Mouse (Mus musculus) heart, adult 2 months (tissue): ENCODE data around the gene Mapre1. TPM values are rescaled to one million over a fixed set of nuclear protein-coding genes. Genes with fewer than 3 reads are reported as not detected.
"Not testable (repeated sequence)": the region's sequence is repeated elsewhere in the genome, so short reads cannot be mapped to it uniquely, and the experiment has no call there.

Experiments
- DNase-seq, 2 experiments: peaks; one replicate each; pipeline ENCODE4 v3.0.0; 2021
- H3K27ac ChIP-seq: fragments of 200-600 bp; 2 replicates; pipeline ENCODE4 v1.8.1; 2022
- H3K27me3 ChIP-seq: fragments of 200-500 bp; 2 replicates; pipeline ENCODE4 v1.6.1; 2012; ENCODE audit warnings: mild to moderate bottlenecking, low read length, inconsistent platforms, mixed read lengths; ENCODE audit not compliant: control insufficient read depth, insufficient read depth
- H3K36me3 ChIP-seq: fragments of 200-500 bp; 2 replicates; pipeline ENCODE4 v1.6.1; 2012; ENCODE audit warnings: low read length, inconsistent platforms; ENCODE audit not compliant: control insufficient read depth, insufficient read depth
- H3K4me1 ChIP-seq: fragments of 200-500 bp; 2 replicates; pipeline ENCODE4 v1.6.1; 2011; ENCODE audit warnings: low read length; ENCODE audit not compliant: control insufficient read depth, insufficient read depth
- H3K4me3 ChIP-seq: fragments of 200-600 bp; 2 replicates; pipeline ENCODE4 v1.8.1; 2022
- H3K79me2 ChIP-seq: fragments of 200-500 bp; replicated peaks from 2 replicates; pipeline ENCODE4 v1.6.1; 2012; ENCODE audit warnings: mild to moderate bottlenecking, inconsistent platforms, low read length, moderate library complexity, mixed read lengths; ENCODE audit not compliant: control insufficient read depth, insufficient read depth
- H3K9ac ChIP-seq: fragments of 200-500 bp; 2 replicates; pipeline ENCODE4 v1.6.1; 2012; ENCODE audit warnings: low read depth, mild to moderate bottlenecking, control low read depth, inconsistent platforms, low read length, mixed read lengths
- CTCF ChIP-seq: fragments of 200-600 bp; IDR thresholded peaks from 2 replicates; pipeline ENCODE4 v1.8.1; 2022; ENCODE audit warnings: antibody characterized with exemption, mild to moderate bottlenecking, moderate library complexity
- EP300 ChIP-seq: fragments of 200-500 bp; IDR thresholded peaks from 2 replicates; pipeline ENCODE4 v1.6.1; 2011; ENCODE audit warnings: low read depth, low read length, control low read depth; ENCODE audit not compliant: insufficient read depth
- POLR2A ChIP-seq: fragments of 200-500 bp; IDR thresholded peaks from 2 replicates; pipeline ENCODE4 v1.6.1; 2011; ENCODE audit warnings: mild to moderate bottlenecking, low read depth, low read length, control low read depth; ENCODE audit not compliant: insufficient read depth
- WGBS: fragments of 180-500 bp; shearing (Covaris S2); methylation state at CpG from one replicate; pipeline ENCODE4 v1.1.7; 2018; 5-methylcytosine and 5-hydroxymethylcytosine counted together
- intact Hi-C: fragments of 180-260 bp; cut with DNase I; formaldehyde crosslinking; loops from one replicate; pipeline ENCODE4 v1.15.1; 2025
- polyA plus RNA-seq: library from polyadenylated mRNA; depleted of rRNA; stranded (reverse); fragments of >200 nt; gene quantifications from 2 replicates; pipeline ENCODE4 v1.2.3, GENCODE M21; 2012
- total RNA-seq, 2 experiments: library from RNA; stranded (reverse); gene quantifications; 2 replicates each; pipeline ENCODE4 v1.2.3; 2021

The Mapre1 gene
- total and polyA plus RNA-seq, 3 experiments, result 7.0 to 50.4 (median 49.6) TPM

DNA sequence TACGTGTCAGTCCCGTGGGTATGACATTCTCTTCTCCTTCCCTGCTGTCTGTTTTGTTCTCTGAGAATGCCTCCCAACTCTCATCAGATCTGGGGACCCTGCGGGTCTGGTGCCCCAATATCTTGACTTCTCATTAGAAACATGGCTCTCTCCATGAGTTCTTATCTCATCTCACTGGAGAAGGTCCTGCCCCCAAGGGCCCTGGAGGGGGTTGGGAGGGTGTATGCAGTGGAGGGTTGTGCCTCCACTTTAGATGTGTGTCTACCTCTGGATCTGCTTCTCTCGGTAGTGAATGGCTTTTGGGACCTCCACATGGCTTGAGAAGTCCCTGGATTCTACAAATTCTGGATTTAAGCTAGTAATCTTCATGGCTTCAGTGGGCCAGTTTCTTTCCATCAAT lies 40.1 kb downstream of the Mapre1 start:
- H3K4me3 ChIP-seq, result no peak overlapping the region
- H3K9ac ChIP-seq, result no peak overlapping the region
- no peaks in the 10 kb centered on the region for H3K79me2 ChIP-seq
- no peaks in the 10 kb centered on the region for H3K36me3 ChIP-seq
- DNase-seq, result no peak
- intact Hi-C loops, result no loop called here
- no peak overlapping the region for H3K27ac ChIP-seq
- no peak for TF ChIP-seq POLR2A
- TF ChIP-seq EP300, result no peak
- no peak for TF ChIP-seq CTCF
- WGBS, result 75% methylated on average over 4 of the region's 4 CpGs
- H3K27me3 ChIP-seq, result no peaks in the 10 kb centered on the region
- peaks cover 3% of the 10 kb centered on the region; the same call in 1 of the 2 replicates for H3K4me1 ChIP-seq

DNA sequence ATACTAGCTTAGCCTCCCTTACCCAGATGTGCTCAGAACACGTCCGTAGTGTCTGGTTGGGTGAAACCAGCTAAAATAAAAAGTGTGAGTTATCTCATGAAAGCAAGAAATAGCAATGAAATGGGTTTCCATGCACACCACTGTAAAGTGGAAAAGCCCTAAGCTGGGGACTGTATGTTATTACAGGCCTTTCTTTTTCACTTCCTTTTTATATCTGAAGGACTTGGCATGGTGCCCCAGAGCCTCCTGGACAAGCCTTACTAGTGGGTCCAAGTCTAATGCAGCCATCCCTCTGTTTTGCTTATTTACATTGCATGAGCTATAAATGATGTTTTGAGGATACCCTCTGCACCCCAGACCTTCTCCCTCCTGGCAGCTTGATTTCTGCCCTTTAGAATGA lies 43.6 kb downstream of the Mapre1 start:
- no peaks in the 10 kb centered on the region for H3K4me1 ChIP-seq
- no peak overlapping the region for H3K4me3 ChIP-seq
- H3K79me2 ChIP-seq, result no peaks in the 10 kb centered on the region
- TF ChIP-seq POLR2A, result no peak
- TF ChIP-seq CTCF, result no peak
- no peak for TF ChIP-seq EP300
- H3K27me3 ChIP-seq, result no peaks in the 10 kb centered on the region
- H3K36me3 ChIP-seq, result no peaks in the 10 kb centered on the region
- intact Hi-C loops, result no loop called here
- no peak overlapping the region for H3K9ac ChIP-seq
- no peak overlapping the region for H3K27ac ChIP-seq
- DNase-seq, result peak in 1 of 2 experiments; percentile 19
- 61% methylated on average over 2 of the region's 2 CpGs for WGBS

DNA sequence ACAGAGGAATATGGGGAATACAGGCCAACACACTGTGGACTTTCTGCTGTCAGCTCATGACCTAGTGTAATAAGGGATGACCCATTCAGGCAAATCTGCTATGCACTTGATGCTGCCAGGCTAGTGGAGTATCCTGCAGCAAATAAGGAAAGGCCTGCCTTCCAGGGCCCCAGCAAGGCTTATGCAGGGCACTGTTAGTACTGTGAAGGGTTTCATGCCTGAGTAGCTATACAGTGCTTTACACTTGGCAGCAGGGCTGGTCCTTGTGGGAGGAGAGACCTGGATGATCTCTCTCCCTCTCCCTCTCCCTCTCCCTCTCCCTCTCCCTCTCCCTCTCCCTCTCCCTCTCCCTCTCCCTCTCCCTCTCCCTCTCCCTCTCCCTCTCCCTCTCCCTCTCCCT lies 52.3 kb downstream of the Mapre1 start:
- TF ChIP-seq POLR2A (no peak), CTCF (no peak), EP300 (no peak)
- intact Hi-C loops, result no loop called here
- Histone ChIP-seq H3K27me3 (no peaks in the 10 kb centered on the region), H3K36me3 (no peaks in the 10 kb centered on the region), H3K4me3 (no peak overlapping the region), H3K79me2 (no peaks in the 10 kb centered on the region), H3K4me1 (no peaks in the 10 kb centered on the region), H3K27ac (no peak overlapping the region), H3K9ac (no peak overlapping the region)
- no peak for DNase-seq

DNA sequence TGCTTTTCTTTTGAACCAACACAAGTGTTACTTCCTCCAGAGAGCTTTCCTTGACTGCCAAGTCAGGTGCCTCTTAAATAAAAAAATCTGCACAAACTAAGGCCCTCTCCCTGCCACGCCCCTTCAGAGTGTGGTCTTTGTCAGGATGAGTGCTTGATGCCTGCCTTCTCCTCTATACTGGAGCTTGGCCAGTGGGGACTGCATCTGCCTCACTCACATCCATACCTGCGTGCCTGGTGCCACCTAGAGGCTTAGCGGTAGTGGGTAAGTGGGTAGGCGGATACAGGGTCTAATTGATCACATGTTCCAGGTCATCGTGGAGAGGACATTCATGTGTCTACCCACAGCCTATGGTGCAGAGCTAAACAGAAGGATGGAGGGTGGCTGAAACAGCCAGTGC lies 54.0 kb downstream of the Mapre1 start:
- peak in 1 of 2 experiments; percentile 11 for DNase-seq
- Histone ChIP-seq H3K9ac (no peak overlapping the region), H3K79me2 (no peaks in the 10 kb centered on the region), H3K27ac (no peak overlapping the region), H3K27me3 (no peaks in the 10 kb centered on the region), H3K36me3 (no peaks in the 10 kb centered on the region), H3K4me1 (no peaks in the 10 kb centered on the region), H3K4me3 (no peak overlapping the region)
- intact Hi-C loops, result loop anchor here (5.0 kb wide), 1 partner anchor 83 kb away; no protein-coding TSS in a partner anchor
- 57% methylated on average over 5 of the region's 5 CpGs for WGBS
- no peak for TF ChIP-seq POLR2A
- TF ChIP-seq CTCF, result peak; percentile 57
- no peak for TF ChIP-seq EP300

DNA sequence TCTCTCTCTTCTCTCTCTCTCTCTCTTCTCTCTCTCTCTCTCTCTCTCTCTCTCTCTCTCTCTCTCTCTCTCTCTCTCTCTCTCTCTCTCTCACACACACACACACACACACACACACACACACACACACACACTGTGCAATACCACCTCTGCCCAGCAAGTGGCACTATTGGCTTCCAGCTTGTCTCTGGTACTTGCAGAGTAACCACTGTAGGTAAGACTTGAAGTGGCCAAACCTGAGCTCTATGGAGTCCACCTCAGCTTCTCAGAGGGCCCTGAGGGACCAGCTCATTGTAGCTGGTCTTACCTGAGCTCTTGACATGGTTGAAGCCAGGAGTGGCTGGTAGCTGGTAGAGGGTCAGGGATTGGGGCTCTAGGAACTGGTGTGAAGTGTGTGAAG lies 66.4 kb downstream of the Mapre1 start:
- intact Hi-C loops, result loop anchor here (1.0 kb wide), 1 partner anchor 123 kb away; no protein-coding TSS in a partner anchor

DNA sequence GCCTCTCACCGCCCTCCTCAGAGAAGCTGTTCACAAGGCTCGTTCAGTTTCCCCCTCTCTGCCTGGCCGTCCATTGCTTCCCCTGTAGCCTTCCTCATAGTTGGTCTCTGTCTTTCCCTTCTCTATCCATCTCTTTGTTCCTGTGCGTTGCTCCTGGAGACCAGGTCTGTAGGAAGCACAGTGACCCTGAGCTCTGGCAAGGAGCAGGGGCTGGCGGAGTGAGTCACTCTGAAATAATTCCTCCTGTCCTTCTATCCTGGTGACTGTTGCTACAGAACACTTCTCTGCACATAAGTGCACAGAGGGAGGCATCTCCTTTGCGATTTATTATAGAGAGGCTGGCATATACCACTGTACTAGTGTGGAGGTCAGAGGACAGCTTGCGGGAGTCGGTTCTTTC lies 67.1 kb downstream of the Mapre1 start:
- intact Hi-C loops, result no loop called here
- 82% methylated on average over 8 of the region's 8 CpGs for WGBS
- H3K79me2 ChIP-seq, result no peaks in the 10 kb centered on the region

More for the DNA sequence above, 66.4 kb downstream of the Mapre1 start:
- H3K27ac ChIP-seq, H3K4me3 ChIP-seq, H3K79me2 ChIP-seq, H3K9ac ChIP-seq, H3K27me3 ChIP-seq, H3K4me1 ChIP-seq, H3K36me3 ChIP-seq: not testable (repeated sequence)
- peak; percentile 12 to 46 for DNase-seq
- TF ChIP-seq CTCF, result peak; percentile 48

More for the DNA sequence above, 67.1 kb downstream of the Mapre1 start:
- no peak overlapping the region for H3K27ac ChIP-seq
- no peak overlapping the region for H3K4me3 ChIP-seq
- H3K4me1 ChIP-seq, result no peaks in the 10 kb centered on the region
- H3K36me3 ChIP-seq, result no peaks in the 10 kb centered on the region
- H3K27me3 ChIP-seq, result no peaks in the 10 kb centered on the region
- DNase-seq, result no peak
- no peak for TF ChIP-seq POLR2A
- no peak for TF ChIP-seq EP300
- no peak for TF ChIP-seq CTCF
- no peak overlapping the region for H3K9ac ChIP-seq
